Mouse (Mus musculus) cerebellum, adult 2 months (tissue): ENCODE measurements around the gene Aamdc.

Experiments
- CTCF ChIP-seq: fragments of 200-500 bp; IDR thresholded peaks from 2 replicates; pipeline ENCODE4 v1.5.1; 2011; ENCODE audit warnings: low read depth, mild to moderate bottlenecking, control low read depth, low read length, moderate library complexity, borderline replicate concordance; ENCODE audit not compliant: insufficient read depth
- POLR2A ChIP-seq: fragments of 200-500 bp; IDR thresholded peaks from 2 replicates; pipeline ENCODE4 v1.6.1; 2011; ENCODE audit warnings: low read length, control low read depth, borderline replicate concordance; ENCODE audit not compliant: insufficient read depth

- no peak for TF ChIP-seq CTCF
- TF ChIP-seq POLR2A = no peak
Measured at GRCm38 (mm10) chr7:97579976-97580842, 912 bp upstream of the Aamdc start.
